Comparison of ENCODE assay signal across 8 mouse cellular contexts in the genomic region with DNA sequence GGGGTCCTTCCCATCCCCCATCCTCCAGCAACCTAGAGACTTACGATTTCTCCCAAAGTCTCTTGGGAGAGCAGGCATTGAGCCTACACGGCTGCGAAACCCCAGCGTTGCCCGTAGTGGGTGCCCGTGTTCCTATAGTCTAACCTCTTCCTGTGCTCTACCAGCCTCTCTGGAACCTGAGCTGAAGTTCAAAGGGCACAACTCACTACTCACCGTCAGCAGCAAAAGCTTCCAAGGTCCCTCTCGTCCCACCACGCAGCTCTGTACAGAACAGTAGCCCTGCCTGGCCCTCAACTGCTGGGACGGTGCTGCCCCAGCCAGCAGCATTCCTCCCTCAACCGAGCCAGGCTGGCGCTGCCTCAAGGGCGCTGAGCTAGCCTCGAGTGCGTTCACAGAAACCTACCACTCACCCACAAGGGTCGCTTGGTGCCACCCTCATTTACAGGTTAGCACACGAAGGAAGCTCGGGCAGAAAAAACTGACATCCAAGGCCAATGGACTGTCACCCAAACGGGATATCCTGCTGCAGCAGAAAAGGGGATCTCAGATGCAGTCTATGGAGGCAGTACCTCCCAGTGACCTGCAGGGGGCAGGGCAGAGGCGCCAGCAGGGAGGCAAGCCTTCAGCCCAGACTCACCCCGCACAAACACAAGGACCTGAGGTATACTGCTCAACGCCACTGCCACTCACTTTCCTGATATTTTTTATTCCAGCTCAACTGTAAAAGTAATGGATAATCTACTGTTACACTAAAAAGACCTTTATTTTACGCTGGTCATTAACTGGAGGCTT.
DNase-seq lines count a peak whose midpoint lies in the region; ATAC-seq and TF ChIP-seq lines count a peak whose summit lies in the region.

No protein-coding gene starts in this region.

- H3K9me3 ChIP-seq in forebrain, embryonic 11.5 days (ENCODE audit: control insufficient read depth, low read length), result no peaks in the 10 kb centered on the region
- no peaks in the 10 kb centered on the region for H3K9me3 ChIP-seq in forebrain, embryonic 15.5 days
- no peaks in the 10 kb centered on the region for H3K9me3 ChIP-seq in kidney, postnatal 0 days (replicated peaks; ENCODE audit: low read length)

- H3K4me1 ChIP-seq in forebrain, embryonic 11.5 days (replicated peaks; ENCODE audit: control insufficient read depth, insufficient read depth, low read length), result peaks cover 2% of the 10 kb centered on the region; the same call in 1 of the 2 replicates
- H3K4me1 ChIP-seq in forebrain, embryonic 15.5 days, result peaks cover 6% of the 10 kb centered on the region; the same call in 1 of the 2 replicates
- H3K4me1 ChIP-seq in kidney, postnatal 0 days (replicated peaks; ENCODE audit: insufficient read depth, low read length), result no peaks in the 10 kb centered on the region

- DNase-seq in forebrain, embryonic 11.5 days (ENCODE audit: low spot score), result peak; percentile 83
- peak; percentile 37 for DNase-seq in right cerebral cortex, adult 18-20 months
- DNase-seq in right cerebral cortex, postnatal 36 days (ENCODE audit: low spot score in 2 of 2), result no peak
- peak; percentile 59 to 66 for DNase-seq in cerebellum, postnatal 4 days (ENCODE audit: low spot score in 2 of 2)
- peak; percentile 71 for DNase-seq in kidney, postnatal 0 days (ENCODE audit: low spot score)
- DNase-seq in testis, postnatal 10 days (ENCODE audit: low spot score), result peak; percentile 68

- H3K4me2 ChIP-seq in forebrain, embryonic 11.5 days (ENCODE audit: low read depth, low read length, severe bottlenecking), result no peak overlapping the region
- H3K4me2 ChIP-seq in forebrain, embryonic 15.5 days (replicated peaks), result no peak overlapping the region
- no peak overlapping the region for H3K4me2 ChIP-seq in kidney, postnatal 0 days (ENCODE audit: low read length)

- 46% methylated on average over 23 of the region's 23 CpGs for WGBS in forebrain, embryonic 11.5 days
- 46% methylated on average over 23 of the region's 23 CpGs for WGBS in forebrain, embryonic 15.5 days
- WGBS in kidney, postnatal 0 days, result 38% methylated on average over 23 of the region's 23 CpGs

- H3K27me3 ChIP-seq in forebrain, embryonic 11.5 days (ENCODE audit: control insufficient read depth, insufficient read depth, low read length), result no peaks in the 10 kb centered on the region
- no peaks in the 10 kb centered on the region for H3K27me3 ChIP-seq in forebrain, embryonic 15.5 days
- no peaks in the 10 kb centered on the region for H3K27me3 ChIP-seq in kidney, postnatal 0 days (ENCODE audit: insufficient read depth, low read length)

- 0 out of 2 replicates have a peak, but pooled peaks have one; percentile 30 for ATAC-seq in forebrain, embryonic 11.5 days (replicated peaks; ENCODE audit: low FRiP score)
- ATAC-seq in forebrain, embryonic 15.5 days (replicated peaks), result no peak
- ATAC-seq in kidney, postnatal 0 days (replicated peaks; ENCODE audit: low FRiP score, low read depth), result no peak
- peak; percentile 57 for ATAC-seq in megakaryocyte, adult 5-6 weeks (ENCODE audit: poor library complexity, severe bottlenecking)

- no peak overlapping the region for H3K9ac ChIP-seq in forebrain, embryonic 11.5 days (ENCODE audit: low read length)
- no peak overlapping the region for H3K9ac ChIP-seq in forebrain, embryonic 15.5 days (replicated peaks)
- H3K9ac ChIP-seq in kidney, postnatal 0 days (ENCODE audit: low read depth, low read length), result no peak overlapping the region

- H3K27ac ChIP-seq in forebrain, embryonic 11.5 days (ENCODE audit: low read depth, low read length), result no peak overlapping the region
- no peak overlapping the region for H3K27ac ChIP-seq in forebrain, embryonic 15.5 days (replicated peaks)
- H3K27ac ChIP-seq in kidney, postnatal 0 days, result no peak overlapping the region

- H3K36me3 ChIP-seq in forebrain, embryonic 11.5 days (ENCODE audit: control insufficient read depth, insufficient read depth, low read length), result no peaks in the 10 kb centered on the region
- H3K36me3 ChIP-seq in forebrain, embryonic 15.5 days, result no peaks in the 10 kb centered on the region
- no peaks in the 10 kb centered on the region for H3K36me3 ChIP-seq in kidney, postnatal 0 days (ENCODE audit: insufficient read depth, low read length)

- H3K4me3 ChIP-seq in forebrain, embryonic 11.5 days (ENCODE audit: low read depth, low read length), result no peak overlapping the region
- no peak overlapping the region for H3K4me3 ChIP-seq in forebrain, embryonic 15.5 days
- H3K4me3 ChIP-seq in kidney, postnatal 0 days (replicated peaks; ENCODE audit: low read depth, low read length), result no peak overlapping the region

- peak; percentile 93 for TF ChIP-seq CTCF in kidney, postnatal 0 days (IDR thresholded peaks at IDR 0.05; ENCODE audit: low read depth)

Comparison
In these comparisons a context has a peak if more than half of its experiments do, and no peak if none do; other contexts are left out.
1. ATAC-seq: peak in forebrain, embryonic 11.5 days (single experiment) and megakaryocyte, adult 5-6 weeks (single experiment); none in forebrain, embryonic 15.5 days (single experiment) and kidney, postnatal 0 days (single experiment).
2. DNase-seq: peak in forebrain, embryonic 11.5 days (single experiment), right cerebral cortex, adult 18-20 months (single experiment), cerebellum, postnatal 4 days (2 of 2), kidney, postnatal 0 days (single experiment) and testis, postnatal 10 days (single experiment); none in right cerebral cortex, postnatal 36 days (0 of 2).